Mouse (Mus musculus): ENCODE measurements around the gene Anks1b.

DNA sequence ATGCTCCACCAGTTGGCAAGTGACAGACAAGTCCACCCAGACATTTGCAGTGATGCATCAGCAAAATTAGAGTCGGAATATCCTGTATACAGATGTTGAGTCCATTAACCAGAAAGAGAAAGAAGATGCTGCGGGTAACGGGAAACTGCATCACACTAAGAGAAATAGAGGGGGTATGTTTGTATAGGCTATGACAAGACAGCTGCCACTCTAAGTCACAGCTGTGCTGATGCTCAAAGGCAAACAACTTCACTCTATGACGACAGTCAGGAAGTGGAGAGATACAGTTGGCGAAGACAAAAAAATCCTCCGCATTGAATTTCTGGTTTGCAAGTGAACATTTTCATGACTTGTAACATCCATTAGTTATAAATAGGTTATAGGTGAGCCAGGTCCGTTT lies 897.7 kb downstream of the Anks1b start:
- TF ChIP-seq CTCF (IDR thresholded peaks at IDR 0.05; ENCODE audit: low read depth, low read length) (no peak), POLR2AphosphoS5 (IDR thresholded peaks at IDR 0.05; ENCODE audit: insufficient replicate concordance, low read depth, low read length) (no peak), GATA1 (IDR thresholded peaks at IDR 0.05; ENCODE audit: borderline replicate concordance, low read length) (no peak), TAL1 (conservative IDR thresholded peaks at IDR 0.05; ENCODE audit: low read depth, low read length) (no peak), GATA2 (IDR thresholded peaks at IDR 0.05; ENCODE audit: borderline replicate concordance, low read depth, low read length) (no peak)

Measured in G1E (cell line).